Mouse (Mus musculus): ENCODE measurements around the gene Olfr970. TPM values are rescaled to one million over a fixed set of nuclear protein-coding genes. Genes with fewer than 3 reads are reported as not detected.
"Not testable (repeated sequence)": the region's sequence is repeated elsewhere in the genome, so short reads cannot be mapped to it uniquely, and the experiment has no call there.

The Olfr970 gene
- polyA plus RNA-seq (2016; fragmentation: Nextera tagmentation; extraction: Ambion mirVana) = not detected in 2 replicates

DNA sequence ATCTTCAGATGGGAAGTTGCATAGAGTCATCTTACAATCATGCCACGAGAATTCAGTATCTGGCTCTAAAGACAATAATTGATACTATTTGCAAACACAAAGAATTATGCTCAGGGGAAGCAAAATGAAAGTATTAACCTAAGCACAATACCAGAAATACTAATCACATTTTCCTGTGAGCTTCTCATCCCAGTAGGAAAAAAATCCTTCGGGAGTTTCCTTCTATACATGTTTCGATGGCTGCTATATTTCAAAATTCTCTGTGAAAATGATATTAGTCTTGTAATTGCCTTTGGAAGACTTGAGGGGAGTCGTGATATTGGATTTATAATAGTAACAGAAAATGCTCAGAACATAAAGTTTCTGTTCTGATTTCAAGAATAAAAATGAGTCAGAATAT lies at the start of gene Olfr970:
Olfr970 (plus strand) TSS at position 301 of the 400 bp plus-strand sequence.
- Histone ChIP-seq H3K36me3 (no peaks in the 10 kb centered on the region), H3K27me3 (no peaks in the 10 kb centered on the region), H3K4me1 (replicated peaks) (no peaks in the 10 kb centered on the region), H3K9me3 (no peaks in the 10 kb centered on the region), H3K4me3 (replicated peaks) (no peak within 1 kb of the TSS), H3K4me2 (no peak within 1 kb of the TSS), H3K9ac (replicated peaks) (no peak within 1 kb of the TSS), H3K27ac (no peak within 1 kb of the TSS)
- 77% methylated on average over 4 of the region's 4 CpGs for WGBS
- no peak for ATAC-seq (ENCODE audit: insufficient number of reproducible peaks, insufficient read depth, low FRiP score, low TSS enrichment, low read depth)

DNA sequence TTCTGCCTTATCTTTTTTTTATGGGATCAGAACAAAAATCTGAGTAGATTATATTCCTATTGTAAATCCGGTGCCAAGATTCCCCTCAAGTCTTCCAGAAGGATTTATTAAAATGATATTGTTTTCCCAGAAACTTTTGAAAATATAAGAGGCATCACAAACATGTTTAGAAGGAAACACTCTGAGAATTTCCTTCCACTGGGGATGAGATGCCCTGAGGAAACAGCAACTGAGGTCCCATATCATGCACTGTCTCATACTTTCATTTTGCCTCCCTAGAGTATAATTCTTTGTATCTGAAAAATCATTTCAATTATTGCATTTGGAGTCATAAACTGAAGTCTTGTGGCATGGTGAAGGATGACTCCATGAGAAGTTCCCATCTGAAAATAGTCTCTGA lies 25.5 kb upstream of the Olfr970 start, which contains the start of gene Olfr968:
Olfr968 (minus strand) TSS at position 101 of the 400 bp plus-strand sequence.
- Histone ChIP-seq H3K4me1 (replicated peaks) (no peaks in the 10 kb centered on the region), H3K9ac (replicated peaks) (no peak within 1 kb of the TSS), H3K4me2 (no peak within 1 kb of the TSS), H3K9me3 (no peaks in the 10 kb centered on the region), H3K4me3 (replicated peaks) (no peak within 1 kb of the TSS), H3K27me3 (no peaks in the 10 kb centered on the region), H3K36me3 (no peaks in the 10 kb centered on the region), H3K27ac (no peak within 1 kb of the TSS)
- no peak for ATAC-seq (ENCODE audit: insufficient number of reproducible peaks, insufficient read depth, low FRiP score, low TSS enrichment, low read depth)
- 78% methylated on average over 1 of the region's 1 CpGs for WGBS

DNA sequence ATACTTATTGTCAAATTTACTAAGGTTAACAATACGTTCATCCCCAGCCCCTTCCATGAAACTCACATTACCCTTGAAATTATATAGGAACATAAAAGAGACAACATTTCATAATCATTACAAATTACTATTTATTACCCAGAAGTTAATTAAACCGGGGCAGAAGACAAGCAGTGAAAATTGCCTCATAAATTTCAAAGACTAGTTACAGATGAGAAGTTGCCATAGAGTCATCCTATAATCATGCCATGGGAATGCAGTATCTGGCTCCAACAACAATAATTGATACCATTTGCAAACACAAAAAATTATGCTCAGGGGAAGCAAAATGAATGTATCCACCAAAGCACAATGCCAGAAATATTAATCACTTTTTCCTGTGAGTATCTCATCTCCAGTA lies 18.1 kb upstream of the Olfr970 start, which contains the start of gene Olfr969:
Olfr969 (plus strand) TSS at position 388 of the 400 bp plus-strand sequence.
- H3K4me3 ChIP-seq (replicated peaks) = no peak within 1 kb of the TSS
- no peak within 1 kb of the TSS for H3K4me2 ChIP-seq
- no peaks in the 10 kb centered on the region for H3K9me3 ChIP-seq
- ATAC-seq (ENCODE audit: insufficient number of reproducible peaks, insufficient read depth, low FRiP score, low TSS enrichment, low read depth) = no peak
- no peak within 1 kb of the TSS for H3K27ac ChIP-seq
- 57% methylated on average over 2 of the region's 2 CpGs for WGBS
- no peaks in the 10 kb centered on the region for H3K36me3 ChIP-seq
- H3K27me3 ChIP-seq = no peaks in the 10 kb centered on the region
- no peaks in the 10 kb centered on the region for H3K4me1 ChIP-seq (replicated peaks)
- H3K9ac ChIP-seq (replicated peaks) = no peak within 1 kb of the TSS

DNA sequence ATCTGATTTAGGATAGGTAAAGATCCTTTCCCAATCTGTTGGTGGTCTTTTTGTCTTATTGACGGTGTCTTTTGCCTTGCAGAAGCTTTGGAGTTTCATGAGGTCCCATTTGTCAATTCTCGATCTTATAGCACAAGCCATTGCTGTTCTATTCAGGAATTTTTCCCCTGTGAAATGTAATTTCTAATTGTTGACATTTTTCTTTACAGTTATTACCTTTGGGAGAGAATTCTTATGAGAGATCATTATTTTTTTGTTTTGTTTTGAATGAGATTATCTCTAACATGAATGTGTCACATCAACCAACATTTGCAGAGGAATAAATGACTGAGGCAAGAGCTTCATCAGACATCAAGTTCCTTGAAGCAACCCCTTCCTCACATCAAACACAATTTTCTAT lies 27.9 kb downstream of the Olfr970 start, which contains the start of gene Olfr971:
Olfr971 (plus strand) TSS at position 301 of the 400 bp plus-strand sequence.
- 91% methylated on average over 2 of the region's 2 CpGs for WGBS

DNA sequence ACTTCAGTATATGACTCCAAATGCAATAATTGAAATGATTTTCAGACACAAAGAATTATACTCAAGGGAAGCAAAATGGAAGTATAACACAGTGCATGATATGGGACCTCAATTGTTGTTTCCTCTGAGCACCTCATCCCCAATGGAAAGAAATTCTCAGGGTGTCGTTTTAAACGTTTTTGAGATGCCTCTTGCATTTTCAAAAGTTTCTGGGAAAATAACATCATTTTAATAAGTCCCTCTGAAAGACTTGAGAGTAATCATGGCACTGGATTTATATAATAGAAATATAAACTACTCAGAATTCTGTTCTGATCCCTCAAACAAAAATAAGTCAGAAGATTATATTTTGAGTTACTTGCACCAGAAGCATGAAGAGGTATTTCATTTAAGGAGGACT lies 57.5 kb downstream of the Olfr970 start, which contains the start of gene Olfr972:
Olfr972 (plus strand) TSS at position 301 of the 400 bp plus-strand sequence.
- no peak within 1 kb of the TSS for H3K4me3 ChIP-seq (replicated peaks)
- H3K27ac ChIP-seq = no peak within 1 kb of the TSS
- H3K9ac ChIP-seq (replicated peaks) = no peak within 1 kb of the TSS
- no peaks in the 10 kb centered on the region for H3K9me3 ChIP-seq
- no peaks in the 10 kb centered on the region for H3K4me1 ChIP-seq (replicated peaks)
- H3K36me3 ChIP-seq = no peaks in the 10 kb centered on the region
- 73% methylated on average over 2 of the region's 2 CpGs for WGBS
- H3K27me3 ChIP-seq = no peaks in the 10 kb centered on the region
- no peak within 1 kb of the TSS for H3K4me2 ChIP-seq
- no peak for ATAC-seq (ENCODE audit: insufficient number of reproducible peaks, insufficient read depth, low FRiP score, low TSS enrichment, low read depth)

More for the DNA sequence above, 27.9 kb downstream of the Olfr970 start, which contains the start of gene Olfr971:
- H3K36me3 ChIP-seq; H3K4me2 ChIP-seq; H3K9me3 ChIP-seq; H3K4me1 ChIP-seq (replicated peaks); ATAC-seq (ENCODE audit: insufficient number of reproducible peaks, insufficient read depth, low FRiP score, low TSS enrichment, low read depth); H3K4me3 ChIP-seq (replicated peaks); H3K27ac ChIP-seq; H3K9ac ChIP-seq (replicated peaks); H3K27me3 ChIP-seq: not testable (repeated sequence)

Other genes with a start within 250 kb of the Olfr970 start
- not detected in 2 replicates for gene Olfr959, start 233.3 kb upstream of the Olfr970 start, polyA plus RNA-seq (2016; fragmentation: Nextera tagmentation; extraction: Ambion mirVana)
- gene AW551984, start 204.5 kb upstream of the Olfr970 start, polyA plus RNA-seq (2016; fragmentation: Nextera tagmentation; extraction: Ambion mirVana) = 29.3 and 29.7 TPM in 2 replicates
- not detected in 2 replicates for gene Olfr148, start 198.2 kb upstream of the Olfr970 start, polyA plus RNA-seq (2016; fragmentation: Nextera tagmentation; extraction: Ambion mirVana)
- not detected in 2 replicates for gene Olfr960, start 187.5 kb upstream of the Olfr970 start, polyA plus RNA-seq (2016; fragmentation: Nextera tagmentation; extraction: Ambion mirVana)
- not detected in 2 replicates for gene Olfr961, start 163.8 kb upstream of the Olfr970 start, polyA plus RNA-seq (2016; fragmentation: Nextera tagmentation; extraction: Ambion mirVana)
- not detected in 2 replicates for gene Olfr963, start 141.7 kb upstream of the Olfr970 start, polyA plus RNA-seq (2016; fragmentation: Nextera tagmentation; extraction: Ambion mirVana)
- gene Olfr149, start 101.7 kb upstream of the Olfr970 start, polyA plus RNA-seq (2016; fragmentation: Nextera tagmentation; extraction: Ambion mirVana) = not detected in 2 replicates
- gene Olfr965, start 97.5 kb upstream of the Olfr970 start, polyA plus RNA-seq (2016; fragmentation: Nextera tagmentation; extraction: Ambion mirVana) = not detected in 2 replicates
- not detected in 2 replicates for gene Olfr150, start 77.9 kb upstream of the Olfr970 start, polyA plus RNA-seq (2016; fragmentation: Nextera tagmentation; extraction: Ambion mirVana)
- gene Olfr967, start 62.6 kb upstream of the Olfr970 start, polyA plus RNA-seq (2016; fragmentation: Nextera tagmentation; extraction: Ambion mirVana) = not detected in 2 replicates
- gene Olfr968, start 25.6 kb upstream of the Olfr970 start, polyA plus RNA-seq (2016; fragmentation: Nextera tagmentation; extraction: Ambion mirVana) = not detected in 2 replicates
- not detected in 2 replicates for gene Olfr969, start 17.9 kb upstream of the Olfr970 start, polyA plus RNA-seq (2016; fragmentation: Nextera tagmentation; extraction: Ambion mirVana)
- not detected in 2 replicates for gene Olfr971, start 28.0 kb downstream of the Olfr970 start, polyA plus RNA-seq (2016; fragmentation: Nextera tagmentation; extraction: Ambion mirVana)
- gene Olfr972, start 57.6 kb downstream of the Olfr970 start, polyA plus RNA-seq (2016; fragmentation: Nextera tagmentation; extraction: Ambion mirVana) = not detected in 2 replicates
- not detected in 2 replicates for gene Olfr229, start 98.5 kb downstream of the Olfr970 start, polyA plus RNA-seq (2016; fragmentation: Nextera tagmentation; extraction: Ambion mirVana)
- not detected in 2 replicates for gene Olfr974, start 128.6 kb downstream of the Olfr970 start, polyA plus RNA-seq (2016; fragmentation: Nextera tagmentation; extraction: Ambion mirVana)
- not detected in 2 replicates for gene Olfr975, start 143.2 kb downstream of the Olfr970 start, polyA plus RNA-seq (2016; fragmentation: Nextera tagmentation; extraction: Ambion mirVana)
- gene Olfr976, start 152.3 kb downstream of the Olfr970 start, polyA plus RNA-seq (2016; fragmentation: Nextera tagmentation; extraction: Ambion mirVana) = not detected in 2 replicates
- gene Olfr978, start 183.3 kb downstream of the Olfr970 start, polyA plus RNA-seq (2016; fragmentation: Nextera tagmentation; extraction: Ambion mirVana) = not detected in 2 replicates
- not detected in 2 replicates for gene Olfr979, start 194.6 kb downstream of the Olfr970 start, polyA plus RNA-seq (2016; fragmentation: Nextera tagmentation; extraction: Ambion mirVana)
- not detected in 2 replicates for gene Olfr980, start 200.7 kb downstream of the Olfr970 start, polyA plus RNA-seq (2016; fragmentation: Nextera tagmentation; extraction: Ambion mirVana)
- not detected in 2 replicates for gene Olfr981, start 212.6 kb downstream of the Olfr970 start, polyA plus RNA-seq (2016; fragmentation: Nextera tagmentation; extraction: Ambion mirVana)

All from limb, embryonic 12.5 days (tissue).